Mouse (Mus musculus): ENCODE measurements around the gene F5. TPM values are rescaled to one million over a fixed set of nuclear protein-coding genes. Genes with fewer than 3 reads are reported as not detected.

The F5 gene
- polyA plus RNA-seq, 1 experiment = 2.0 TPM

DNA sequence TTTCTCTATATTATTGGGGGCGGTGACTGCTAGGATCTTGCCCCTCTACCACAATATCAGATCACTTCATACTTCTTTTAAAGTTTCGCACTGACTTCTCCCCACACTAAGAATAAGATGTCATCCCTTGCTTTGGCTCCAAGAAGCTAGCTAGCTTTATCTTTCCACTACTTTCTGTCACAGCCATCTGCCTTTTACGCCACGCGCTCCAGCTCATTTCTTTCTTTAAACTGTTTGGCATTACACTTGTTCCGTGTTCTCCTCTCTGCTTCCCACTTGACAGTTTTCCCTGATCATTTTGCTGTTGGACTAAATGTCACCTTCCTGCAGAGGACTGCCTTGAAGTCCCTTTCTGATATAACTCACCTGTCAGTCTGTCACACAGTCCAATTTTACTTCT is 33.8 kb upstream of the F5 start:
- 93% methylated on average over 6 of the region's 6 CpGs for WGBS
- Histone ChIP-seq H3K36me3 (ENCODE audit: control insufficient read depth, insufficient read depth, low read length) (no peaks in the 10 kb centered on the region), H3K27ac (ENCODE audit: insufficient read depth, low read length) (no peak overlapping the region), H3K4me3 (ENCODE audit: extremely low read depth, insufficient read depth, insufficient read length) (no peak overlapping the region), H3K4me1 (ENCODE audit: control insufficient read depth, insufficient read depth, insufficient read length) (peaks cover 2% of the 10 kb centered on the region; the same call in 1 of the 2 replicates), H3K27me3 (ENCODE audit: control insufficient read depth, insufficient read depth, low read length) (no peaks in the 10 kb centered on the region)
- no peak for DNase-seq (ENCODE audit: low read depth in 1 of 2, low spot score in 2 of 2)
- TF ChIP-seq POLR2A (IDR thresholded peaks at IDR 0.05; ENCODE audit: low read depth, low read length) = no peak
- no peak for TF ChIP-seq CTCF (IDR thresholded peaks at IDR 0.05; ENCODE audit: extremely low read depth, insufficient read depth, insufficient read length, insufficient replicate concordance)

DNA sequence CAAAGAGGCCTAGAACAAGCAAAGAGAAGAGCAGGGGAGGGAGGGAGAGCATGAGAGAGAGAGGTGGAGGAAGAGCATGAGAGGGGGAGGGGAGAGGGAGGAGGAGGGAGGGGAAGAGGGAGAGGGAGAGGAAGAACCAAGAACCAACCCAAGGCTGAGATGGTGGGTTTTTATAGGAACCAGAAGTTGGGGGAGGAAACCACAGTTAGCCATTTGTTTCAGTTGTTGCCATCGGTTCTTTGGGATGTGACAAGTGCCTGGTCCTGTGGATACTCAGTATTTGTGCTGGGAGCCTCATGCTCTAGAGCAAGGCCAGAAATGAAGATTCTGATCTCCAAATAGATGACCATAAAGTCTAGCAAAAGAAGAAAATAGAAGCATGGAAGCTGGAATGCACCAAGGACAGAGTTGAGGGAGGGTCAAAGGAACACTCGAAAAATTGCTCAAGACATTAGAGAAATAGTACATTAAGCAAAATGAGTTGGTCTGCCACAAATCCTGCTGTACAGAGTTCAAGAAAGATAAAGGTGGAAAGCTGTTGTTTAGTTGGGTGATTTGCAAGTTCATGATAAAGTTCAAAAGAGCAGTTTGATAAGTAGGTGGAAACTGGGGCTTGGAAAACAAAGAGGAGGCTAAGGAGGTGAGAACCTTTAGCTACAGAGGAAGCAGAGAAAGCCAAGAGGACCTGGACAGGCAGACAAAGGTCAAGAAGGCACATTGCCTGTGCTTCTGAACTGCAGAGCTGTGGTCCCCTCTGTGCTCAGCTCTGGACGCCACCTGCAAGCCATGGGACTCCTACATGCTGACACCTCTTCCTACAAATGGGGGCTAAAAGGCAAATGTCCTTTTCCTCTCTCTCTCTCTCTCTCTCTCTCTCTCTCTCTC is 31.5 kb upstream of the F5 start:
- Histone ChIP-seq H3K27me3 (ENCODE audit: control insufficient read depth, insufficient read depth, low read length) (no peaks in the 10 kb centered on the region), H3K36me3 (ENCODE audit: control insufficient read depth, insufficient read depth, low read length) (no peaks in the 10 kb centered on the region), H3K4me3 (ENCODE audit: extremely low read depth, insufficient read depth, insufficient read length) (no peak overlapping the region), H3K4me1 (ENCODE audit: control insufficient read depth, insufficient read depth, insufficient read length) (peaks cover 6% of the 10 kb centered on the region; the same call in 1 of the 2 replicates), H3K27ac (ENCODE audit: insufficient read depth, low read length) (no peak overlapping the region)
- 42% methylated on average over 3 of the region's 3 CpGs for WGBS
- DNase-seq (ENCODE audit: low read depth in 1 of 2, low spot score in 2 of 2) = no peak
- TF ChIP-seq POLR2A (IDR thresholded peaks at IDR 0.05; ENCODE audit: low read depth, low read length) (no peak), CTCF (IDR thresholded peaks at IDR 0.05; ENCODE audit: extremely low read depth, insufficient read depth, insufficient read length, insufficient replicate concordance) (no peak)

DNA sequence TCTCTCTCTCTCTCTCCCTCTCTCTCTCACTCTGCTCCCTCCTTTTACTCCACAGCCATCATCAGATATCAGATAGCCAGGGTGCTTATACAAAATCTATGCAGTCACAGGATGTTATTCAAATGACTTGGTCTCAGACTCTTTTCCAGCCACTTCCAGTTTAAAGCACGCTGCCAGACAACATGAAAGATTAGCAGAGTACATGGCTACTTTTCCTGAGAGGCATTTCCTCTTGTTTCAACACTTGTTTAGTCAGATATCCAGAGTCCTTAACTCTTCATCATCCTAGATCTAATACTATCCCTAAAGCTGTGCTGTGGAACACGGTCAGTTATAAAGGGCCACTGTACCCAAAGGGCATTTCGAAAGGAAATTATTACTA is 30.9 kb upstream of the F5 start:
- no peak overlapping the region for H3K27ac ChIP-seq (ENCODE audit: insufficient read depth, low read length)
- H3K36me3 ChIP-seq (ENCODE audit: control insufficient read depth, insufficient read depth, low read length) = no peaks in the 10 kb centered on the region
- H3K4me3 ChIP-seq (ENCODE audit: extremely low read depth, insufficient read depth, insufficient read length) = no peak overlapping the region
- WGBS = 85% methylated on average over 3 of the region's 3 CpGs
- no peaks in the 10 kb centered on the region for H3K27me3 ChIP-seq (ENCODE audit: control insufficient read depth, insufficient read depth, low read length)
- no peak for TF ChIP-seq POLR2A (IDR thresholded peaks at IDR 0.05; ENCODE audit: low read depth, low read length)
- TF ChIP-seq CTCF (IDR thresholded peaks at IDR 0.05; ENCODE audit: extremely low read depth, insufficient read depth, insufficient read length, insufficient replicate concordance) = no peak
- no peak for DNase-seq (ENCODE audit: low read depth in 1 of 2, low spot score in 2 of 2)
- peaks cover 6% of the 10 kb centered on the region; the same call in 1 of the 2 replicates for H3K4me1 ChIP-seq (ENCODE audit: control insufficient read depth, insufficient read depth, insufficient read length)

DNA sequence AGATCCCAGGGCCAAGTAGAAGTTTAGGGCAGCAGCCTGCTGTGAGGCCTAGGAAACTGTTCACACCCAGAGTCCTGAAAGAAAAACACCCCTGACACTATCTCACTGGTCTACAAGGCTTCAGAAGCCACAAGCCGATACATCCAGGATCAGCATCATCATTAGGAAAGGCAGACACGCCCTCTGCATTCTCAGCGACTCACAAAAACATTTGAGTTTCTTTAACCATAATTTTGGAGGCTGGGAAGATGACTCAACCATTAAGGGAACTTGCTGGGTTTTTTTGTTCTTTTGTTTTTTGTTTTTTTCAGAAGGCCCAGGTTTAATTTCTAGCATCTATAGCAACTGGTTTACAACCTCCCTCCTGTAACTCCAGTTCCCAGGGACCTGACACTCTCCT is 27.8 kb upstream of the F5 start:
- WGBS = 91% methylated on average over 3 of the region's 3 CpGs
- Histone ChIP-seq H3K36me3 (ENCODE audit: control insufficient read depth, insufficient read depth, low read length) (no peaks in the 10 kb centered on the region), H3K4me3 (ENCODE audit: extremely low read depth, insufficient read depth, insufficient read length) (no peak overlapping the region), H3K4me1 (ENCODE audit: control insufficient read depth, insufficient read depth, insufficient read length) (peaks cover 6% of the 10 kb centered on the region; the same call in 1 of the 2 replicates), H3K27ac (ENCODE audit: insufficient read depth, low read length) (no peak overlapping the region; the same call in 1 of the 2 replicates), H3K27me3 (ENCODE audit: control insufficient read depth, insufficient read depth, low read length) (no peaks in the 10 kb centered on the region)
- TF ChIP-seq POLR2A (IDR thresholded peaks at IDR 0.05; ENCODE audit: low read depth, low read length) (no peak), CTCF (IDR thresholded peaks at IDR 0.05; ENCODE audit: extremely low read depth, insufficient read depth, insufficient read length, insufficient replicate concordance) (no peak)
- no peak for DNase-seq (ENCODE audit: low read depth in 1 of 2, low spot score in 2 of 2)

DNA sequence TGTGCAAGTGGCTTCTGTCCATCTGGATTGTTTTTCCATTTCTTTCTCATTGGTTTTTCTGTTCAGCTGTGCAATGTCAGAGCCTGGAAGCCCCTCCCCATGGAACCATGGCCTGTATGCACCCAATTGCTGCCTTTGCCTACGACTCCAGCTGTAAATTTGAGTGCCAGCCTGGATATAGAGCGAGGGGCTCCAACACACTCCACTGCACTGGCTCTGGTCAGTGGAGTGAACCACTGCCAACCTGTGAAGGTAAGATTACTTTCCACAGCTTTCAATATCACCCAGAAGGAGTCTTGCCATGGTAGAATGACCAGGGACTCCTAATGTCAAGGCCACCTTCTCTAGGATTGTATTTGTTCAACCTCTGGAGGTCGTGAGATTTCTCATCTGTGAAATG is 21.6 kb upstream of the F5 start:
- no peak overlapping the region for H3K4me3 ChIP-seq (ENCODE audit: extremely low read depth, insufficient read depth, insufficient read length)
- peaks cover 6% of the 10 kb centered on the region; the same call in 1 of the 2 replicates for H3K4me1 ChIP-seq (ENCODE audit: control insufficient read depth, insufficient read depth, insufficient read length)
- WGBS = 83% methylated on average over 3 of the region's 3 CpGs

DNA sequence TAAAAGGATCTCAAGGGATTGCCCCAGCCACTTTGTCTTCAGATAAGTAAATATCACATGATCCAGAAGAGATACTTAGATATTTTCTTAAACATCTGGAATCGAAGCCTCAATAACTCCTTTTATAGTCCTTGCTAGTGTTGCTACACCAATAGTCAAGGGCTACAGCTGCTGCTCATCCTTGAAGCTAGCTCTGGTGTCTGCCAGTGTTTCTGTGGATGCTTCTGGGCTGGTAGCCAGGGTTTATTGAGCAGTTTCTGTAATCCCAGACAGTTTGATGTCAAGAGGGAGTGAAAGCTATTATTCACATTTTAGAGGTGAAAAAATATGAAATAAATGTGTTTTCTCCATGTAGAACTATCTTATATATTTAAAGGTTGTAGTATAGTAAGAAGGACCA is 19.0 kb upstream of the F5 start:
- no peak overlapping the region for H3K27ac ChIP-seq (ENCODE audit: insufficient read depth, low read length)
- no peak overlapping the region for H3K4me3 ChIP-seq (ENCODE audit: extremely low read depth, insufficient read depth, insufficient read length)
- no peak for DNase-seq (ENCODE audit: low read depth in 1 of 2, low spot score in 2 of 2)
- TF ChIP-seq POLR2A (IDR thresholded peaks at IDR 0.05; ENCODE audit: low read depth, low read length) (no peak), CTCF (IDR thresholded peaks at IDR 0.05; ENCODE audit: extremely low read depth, insufficient read depth, insufficient read length, insufficient replicate concordance) (no peak)
- 80% methylated on average over 1 of the region's 1 CpGs for WGBS
- no peaks in the 10 kb centered on the region for H3K27me3 ChIP-seq (ENCODE audit: control insufficient read depth, insufficient read depth, low read length)
- H3K36me3 ChIP-seq (ENCODE audit: control insufficient read depth, insufficient read depth, low read length) = no peaks in the 10 kb centered on the region
- peaks cover 20% of the 10 kb centered on the region; the same call in 1 of the 2 replicates for H3K4me1 ChIP-seq (ENCODE audit: control insufficient read depth, insufficient read depth, insufficient read length)

More for the DNA sequence above, 21.6 kb upstream of the F5 start:
- no peak for TF ChIP-seq CTCF (IDR thresholded peaks at IDR 0.05; ENCODE audit: extremely low read depth, insufficient read depth, insufficient read length, insufficient replicate concordance)
- TF ChIP-seq POLR2A (IDR thresholded peaks at IDR 0.05; ENCODE audit: low read depth, low read length) = no peak
- DNase-seq (ENCODE audit: low read depth in 1 of 2, low spot score in 2 of 2) = no peak
- Histone ChIP-seq H3K36me3 (ENCODE audit: control insufficient read depth, insufficient read depth, low read length) (no peaks in the 10 kb centered on the region), H3K27me3 (ENCODE audit: control insufficient read depth, insufficient read depth, low read length) (no peaks in the 10 kb centered on the region), H3K27ac (ENCODE audit: insufficient read depth, low read length) (no peak overlapping the region)

DNA sequence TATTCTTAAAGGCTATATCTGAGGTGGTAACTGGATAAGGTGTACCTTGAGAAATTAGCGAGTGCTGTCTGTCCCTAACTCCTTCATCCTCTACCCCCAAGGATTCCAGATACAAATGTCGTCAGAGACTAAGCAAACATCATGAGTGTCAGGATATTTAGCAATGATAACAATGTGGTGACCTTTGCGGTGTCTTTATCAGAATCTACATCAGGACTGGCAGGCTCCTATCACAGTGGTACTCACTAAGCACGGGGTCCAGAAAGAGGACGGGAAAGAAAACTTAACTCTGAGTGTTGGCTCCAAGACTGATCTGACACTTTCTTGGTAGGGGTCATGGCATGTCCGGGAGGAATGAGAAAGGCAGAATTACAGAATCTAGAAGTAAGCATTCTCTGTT is 17.5 kb upstream of the F5 start:
- WGBS = 76% methylated on average over 6 of the region's 6 CpGs
- Histone ChIP-seq H3K27me3 (ENCODE audit: control insufficient read depth, insufficient read depth, low read length) (no peaks in the 10 kb centered on the region), H3K4me3 (ENCODE audit: extremely low read depth, insufficient read depth, insufficient read length) (no peak overlapping the region), H3K4me1 (ENCODE audit: control insufficient read depth, insufficient read depth, insufficient read length) (peaks cover 25% of the 10 kb centered on the region; the same call in 1 of the 2 replicates), H3K36me3 (ENCODE audit: control insufficient read depth, insufficient read depth, low read length) (no peaks in the 10 kb centered on the region), H3K27ac (ENCODE audit: insufficient read depth, low read length) (peak overlapping the region; percentile 16; the same call in 1 of the 2 replicates)
- TF ChIP-seq CTCF (IDR thresholded peaks at IDR 0.05; ENCODE audit: extremely low read depth, insufficient read depth, insufficient read length, insufficient replicate concordance) (no peak), POLR2A (IDR thresholded peaks at IDR 0.05; ENCODE audit: low read depth, low read length) (no peak)
- DNase-seq (ENCODE audit: low read depth in 1 of 2, low spot score in 2 of 2) = no peak
